Mouse (Mus musculus) embryonic facial prominence, embryonic 11.5 days (tissue): Measurements from ENCODE around the gene Polg2. TPM values are rescaled to one million over a fixed set of nuclear protein-coding genes. Genes with fewer than 3 reads are reported as not detected.
"Not testable (repeated sequence)": the region's sequence is repeated elsewhere in the genome, so short reads cannot be mapped to it uniquely, and the experiment has no call there.

ENCODE experiments used
- ATAC-seq: fragments of 200-750 bp; cut with Nextera tagmentation; replicated peaks from 2 replicates; pipeline ENCODE4 v1.8.0; 2017; ENCODE audit warnings: low read depth; ENCODE audit not compliant: insufficient number of reproducible peaks, low FRiP score, low TSS enrichment
- DNase-seq: peaks from one replicate; pipeline ENCODE4 v3.0.0-alpha.2; 2015; ENCODE audit warnings: low spot score
- H3K27ac ChIP-seq: fragments of 300-500 bp; sonication (generic); replicated peaks from 2 replicates; pipeline ENCODE4 v1.5.1; 2014; ENCODE audit warnings: mild to moderate bottlenecking, low read depth, low read length, control low read depth
- H3K27me3 ChIP-seq: fragments of 300-500 bp; sonication (generic); 2 replicates; pipeline ENCODE4 v1.6.1; 2014; ENCODE audit warnings: mild to moderate bottlenecking, low read length, moderate library complexity, mixed read lengths; ENCODE audit not compliant: control insufficient read depth, insufficient read depth
- H3K36me3 ChIP-seq: fragments of 300-500 bp; sonication (generic); replicated peaks from 2 replicates; pipeline ENCODE4 v1.6.1; 2014; ENCODE audit warnings: low read depth, mild to moderate bottlenecking, low read length, moderate library complexity, mixed read lengths; ENCODE audit not compliant: control insufficient read depth, insufficient read depth
- H3K4me1 ChIP-seq: fragments of 300-500 bp; sonication (generic); 2 replicates; pipeline ENCODE4 v1.6.1; 2014; ENCODE audit warnings: low read length, mixed read lengths; ENCODE audit not compliant: control insufficient read depth, insufficient read depth
- H3K4me2 ChIP-seq: fragments of 300-500 bp; sonication (generic); 2 replicates; pipeline ENCODE4 v1.6.1; 2014; ENCODE audit warnings: low read depth, mild to moderate bottlenecking, control low read depth, low read length, moderate library complexity
- H3K4me3 ChIP-seq: fragments of 300-500 bp; sonication (generic); 2 replicates; pipeline ENCODE4 v1.5.1; 2014; ENCODE audit warnings: low read depth, low read length, control low read depth
- H3K9ac ChIP-seq: fragments of 300-500 bp; sonication (generic); replicated peaks from 2 replicates; pipeline ENCODE4 v1.6.1; 2014; ENCODE audit warnings: mild to moderate bottlenecking, control low read depth, low read length
- H3K9me3 ChIP-seq: fragments of 300-500 bp; sonication (generic); replicated peaks from 2 replicates; pipeline ENCODE4 v1.6.1; 2016; ENCODE audit warnings: mild to moderate bottlenecking, low read length, inconsistent platforms, mixed read lengths; ENCODE audit not compliant: control insufficient read depth
- WGBS: fragments of 180-500 bp; shearing (Covaris S2); extraction: QIAGEN DNeasy Blood & Tissue Kit; methylation state at CpG from one replicate; pipeline ENCODE4 v1.1.7; 2014; 5-methylcytosine and 5-hydroxymethylcytosine counted together
- polyA plus RNA-seq: library from polyadenylated mRNA; unstranded; fragments of >200 nt; fragmentation: Nextera tagmentation; extraction: Ambion mirVana; gene quantifications from 2 replicates; pipeline ENCODE4 v1.2.1, GENCODE M21; 2014

Gene Polg2
- polyA plus RNA-seq, 1 experiment from 2014 or later = 7.3 TPM

GRCm38 (mm10) chr11:106741826-106742225, 37.5 kb downstream of the Polg2 start:
- no peak overlapping the region for H3K4me3 ChIP-seq
- no peaks in the 10 kb centered on the region for H3K36me3 ChIP-seq
- no peak overlapping the region for H3K27ac ChIP-seq
- no peaks in the 10 kb centered on the region for H3K4me1 ChIP-seq
- DNase-seq = no peak
- H3K4me2 ChIP-seq = no peak overlapping the region
- no peak overlapping the region for H3K9ac ChIP-seq
- no peaks in the 10 kb centered on the region for H3K9me3 ChIP-seq
- no peaks in the 10 kb centered on the region for H3K27me3 ChIP-seq
- ATAC-seq = no peak
- WGBS = 91% methylated on average over 3 of the region's 3 CpGs

GRCm38 (mm10) chr11:106741232-106741631, 38.1 kb downstream of the Polg2 start:
- 65% methylated on average over 6 of the region's 6 CpGs for WGBS
- no peak overlapping the region for H3K27ac ChIP-seq
- no peaks in the 10 kb centered on the region for H3K36me3 ChIP-seq
- H3K4me1 ChIP-seq = no peaks in the 10 kb centered on the region
- DNase-seq = peak; percentile 64
- H3K9me3 ChIP-seq = no peaks in the 10 kb centered on the region
- H3K9ac ChIP-seq = no peak overlapping the region
- ATAC-seq = no peak
- H3K4me3 ChIP-seq = no peak overlapping the region
- H3K27me3 ChIP-seq = no peaks in the 10 kb centered on the region
- H3K4me2 ChIP-seq = no peak overlapping the region

GRCm38 (mm10) chr11:106740724-106741123, 38.6 kb downstream of the Polg2 start:
- H3K36me3 ChIP-seq = not testable (repeated sequence)
- 92% methylated on average over 5 of the region's 8 CpGs for WGBS

GRCm38 (mm10) chr11:106739116-106739515, 40.2 kb downstream of the Polg2 start:
- ATAC-seq (no peak), DNase-seq (no peak)
- Histone ChIP-seq H3K27me3 (no peaks in the 10 kb centered on the region), H3K9me3 (no peaks in the 10 kb centered on the region), H3K36me3 (no peaks in the 10 kb centered on the region), H3K9ac (no peak overlapping the region), H3K4me2 (no peak overlapping the region), H3K27ac (no peak overlapping the region), H3K4me1 (no peaks in the 10 kb centered on the region), H3K4me3 (no peak overlapping the region)
- 88% methylated on average over 2 of the region's 2 CpGs for WGBS

More at GRCm38 (mm10) chr11:106740724-106741123, 38.6 kb downstream of the Polg2 start:
- H3K4me1 ChIP-seq, H3K9ac ChIP-seq, ATAC-seq, DNase-seq, H3K27ac ChIP-seq, H3K27me3 ChIP-seq, H3K4me2 ChIP-seq, H3K9me3 ChIP-seq, H3K4me3 ChIP-seq: not testable (repeated sequence)

- 0 out of 2 replicates have a peak, but pooled peaks have one; percentile 29 for ATAC-seq
- no peaks in the 10 kb centered on the region for H3K4me1 ChIP-seq
- no peak overlapping the region for H3K27ac ChIP-seq
- H3K36me3 ChIP-seq = no peaks in the 10 kb centered on the region
- no peak overlapping the region for H3K4me3 ChIP-seq
- no peaks in the 10 kb centered on the region for H3K27me3 ChIP-seq
- peak overlapping the region; percentile 29; the same call in 1 of the 2 replicates for H3K9ac ChIP-seq
- WGBS = 16% methylated on average over 12 of the region's 12 CpGs
- H3K9me3 ChIP-seq = no peaks in the 10 kb centered on the region
- H3K4me2 ChIP-seq = no peak overlapping the region
- no peak for DNase-seq
Observed at GRCm38 (mm10) chr11:106737178-106737621, 42.1 kb downstream of the Polg2 start.

GRCm38 (mm10) chr11:106736614-106737013, 42.7 kb downstream of the Polg2 start:
- Histone ChIP-seq H3K36me3 (no peaks in the 10 kb centered on the region), H3K4me3 (no peak overlapping the region), H3K4me1 (no peaks in the 10 kb centered on the region), H3K27me3 (no peaks in the 10 kb centered on the region), H3K4me2 (no peak overlapping the region), H3K9ac (no peak overlapping the region), H3K27ac (no peak overlapping the region), H3K9me3 (no peaks in the 10 kb centered on the region)
- ATAC-seq = no peak
- WGBS = 70% methylated on average over 3 of the region's 3 CpGs
- no peak for DNase-seq

GRCm38 (mm10) chr11:106730714-106731113, 48.6 kb downstream of the Polg2 start:
- WGBS = 86% methylated on average over 4 of the region's 4 CpGs
- ATAC-seq = no peak
- no peak overlapping the region for H3K27ac ChIP-seq
- H3K4me3 ChIP-seq = no peak overlapping the region
- no peak for DNase-seq
- H3K27me3 ChIP-seq = no peaks in the 10 kb centered on the region
- H3K36me3 ChIP-seq = no peaks in the 10 kb centered on the region
- no peak overlapping the region for H3K9ac ChIP-seq
- H3K9me3 ChIP-seq = no peaks in the 10 kb centered on the region
- no peaks in the 10 kb centered on the region for H3K4me1 ChIP-seq
- H3K4me2 ChIP-seq = no peak overlapping the region

- H3K36me3 ChIP-seq = no peaks in the 10 kb centered on the region
- no peaks in the 10 kb centered on the region for H3K27me3 ChIP-seq
- WGBS = 94% methylated on average over 1 of the region's 1 CpGs
- DNase-seq = no peak
- H3K4me2 ChIP-seq = no peak overlapping the region
- H3K27ac ChIP-seq = no peak overlapping the region
- H3K4me3 ChIP-seq = no peak overlapping the region
- ATAC-seq = no peak
- H3K9me3 ChIP-seq = no peaks in the 10 kb centered on the region
- no peaks in the 10 kb centered on the region for H3K4me1 ChIP-seq
- H3K9ac ChIP-seq = no peak overlapping the region
Observed at GRCm38 (mm10) chr11:106729656-106730055, 49.7 kb downstream of the Polg2 start.
